Mouse (Mus musculus) hindbrain, embryonic 15.5 days (tissue): ENCODE results near the gene Olfr1513. TPM values are rescaled to one million over a fixed set of nuclear protein-coding genes. Genes with fewer than 3 reads are reported as not detected.
"Not testable (repeated sequence)": the region's sequence is repeated elsewhere in the genome, so short reads cannot be mapped to it uniquely, and the experiment has no call there.

ENCODE experiments used
- ATAC-seq: fragments of 200-750 bp; cut with Nextera tagmentation; 2 replicates; pipeline ENCODE4 v1.8.0; 2017; ENCODE audit warnings: low read depth, moderate number of reproducible peaks, moderate TSS enrichment; ENCODE audit not compliant: low FRiP score
- H3K27ac ChIP-seq: fragments of 300-500 bp; sonication (generic); replicated peaks from 2 replicates; pipeline ENCODE4 v1.5.1; 2015; ENCODE audit warnings: mild to moderate bottlenecking, inconsistent platforms
- H3K27me3 ChIP-seq: fragments of 300-500 bp; sonication (generic); 2 replicates; pipeline ENCODE4 v1.6.1; 2015; ENCODE audit warnings: control low read depth, inconsistent platforms
- H3K36me3 ChIP-seq: fragments of 300-500 bp; sonication (generic); 2 replicates; pipeline ENCODE4 v1.6.1; 2015; ENCODE audit warnings: control low read depth, inconsistent platforms
- H3K4me1 ChIP-seq: fragments of 300-500 bp; sonication (generic); replicated peaks from 2 replicates; pipeline ENCODE4 v1.6.1; 2015; ENCODE audit warnings: control low read depth, inconsistent platforms
- H3K4me2 ChIP-seq: fragments of 300-500 bp; sonication (generic); 2 replicates; pipeline ENCODE4 v1.6.1; 2015; ENCODE audit warnings: moderate library complexity, mild to moderate bottlenecking, inconsistent platforms
- H3K4me3 ChIP-seq: fragments of 300-500 bp; sonication (generic); 2 replicates; pipeline ENCODE4 v1.5.1; 2015; ENCODE audit warnings: mild to moderate bottlenecking, inconsistent platforms
- H3K9ac ChIP-seq: fragments of 300-500 bp; sonication (generic); 2 replicates; pipeline ENCODE4 v1.6.1; 2015; ENCODE audit warnings: inconsistent platforms
- H3K9me3 ChIP-seq: fragments of 300-500 bp; sonication (generic); 2 replicates; pipeline ENCODE4 v1.6.1; 2016; ENCODE audit warnings: control low read depth, inconsistent platforms
- WGBS: fragments of 180-500 bp; shearing (Covaris S2); methylation state at CpG from one replicate; pipeline ENCODE4 v1.1.7; 2015; 5-methylcytosine and 5-hydroxymethylcytosine counted together
- polyA plus RNA-seq: library from polyadenylated mRNA; unstranded; fragments of >200 nt; fragmentation: Nextera tagmentation; extraction: Ambion mirVana; gene quantifications from 2 replicates; pipeline ENCODE4 v1.2.1, GENCODE M21; 2015

The Olfr1513 gene
- not detected in 2 replicates for polyA plus RNA-seq

DNA sequence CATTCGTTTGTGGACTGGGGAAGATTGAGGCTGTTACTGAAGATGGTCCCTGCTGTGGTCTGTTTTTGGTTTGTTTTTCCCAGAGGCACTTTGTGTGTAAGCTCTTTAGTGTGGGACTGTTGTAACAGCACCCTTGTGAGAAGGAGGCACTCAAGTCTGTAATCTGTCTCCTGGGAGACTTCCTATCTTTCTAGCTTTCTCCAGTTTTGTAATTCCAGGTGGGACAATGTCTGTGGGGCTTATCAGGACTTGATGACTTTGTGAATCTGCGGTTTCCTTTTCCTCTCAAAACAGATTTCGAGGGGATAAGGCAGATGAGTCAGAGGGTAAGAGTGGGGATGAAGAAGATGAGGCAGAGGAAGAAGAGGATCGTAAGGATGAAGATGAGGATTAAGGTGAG is at the start of gene Olfr1513:
Gene Olfr1513 (minus strand): TSS at position 101 of the 400 bp plus-strand sequence.
- 79% methylated on average over 4 of the region's 4 CpGs for WGBS
- Histone ChIP-seq H3K27me3 (no peaks in the 10 kb centered on the region), H3K4me1 (no peaks in the 10 kb centered on the region), H3K9me3 (no peaks in the 10 kb centered on the region), H3K9ac (no peak within 1 kb of the TSS), H3K36me3 (no peaks in the 10 kb centered on the region), H3K4me3 (no peak within 1 kb of the TSS), H3K4me2 (no peak within 1 kb of the TSS), H3K27ac (no peak within 1 kb of the TSS)
- no peak for ATAC-seq

DNA sequence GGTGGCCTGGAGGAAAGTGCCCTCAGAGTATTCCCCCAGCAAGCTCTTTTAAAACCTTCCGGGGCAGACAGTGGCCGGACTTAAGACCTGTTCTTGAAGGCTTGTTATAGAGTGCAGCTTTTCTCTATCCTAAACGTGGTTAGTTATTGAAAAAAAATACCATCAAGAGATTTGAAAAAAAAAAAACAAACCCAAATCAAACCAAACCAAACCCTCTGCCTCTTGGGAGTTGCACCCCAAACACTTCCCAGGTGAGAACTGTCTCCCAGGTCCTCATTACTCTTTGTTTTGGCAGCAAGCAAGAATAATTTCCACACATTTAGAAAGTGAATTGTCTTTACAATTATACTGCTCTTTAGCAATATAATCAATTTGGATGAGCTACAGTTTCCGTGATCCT is 41.1 kb upstream of the Olfr1513 start, which contains the start of gene Olfr1511:
Gene Olfr1511 (minus strand): TSS at position 101 of the 400 bp plus-strand sequence.
- Histone ChIP-seq H3K9me3 (no peaks in the 10 kb centered on the region), H3K4me2 (no peak within 1 kb of the TSS), H3K27me3 (no peaks in the 10 kb centered on the region), H3K9ac (no peak within 1 kb of the TSS), H3K27ac (no peak within 1 kb of the TSS), H3K36me3 (no peaks in the 10 kb centered on the region), H3K4me3 (no peak within 1 kb of the TSS), H3K4me1 (no peaks in the 10 kb centered on the region)
- WGBS, result 89% methylated on average over 4 of the region's 4 CpGs
- no peak for ATAC-seq

DNA sequence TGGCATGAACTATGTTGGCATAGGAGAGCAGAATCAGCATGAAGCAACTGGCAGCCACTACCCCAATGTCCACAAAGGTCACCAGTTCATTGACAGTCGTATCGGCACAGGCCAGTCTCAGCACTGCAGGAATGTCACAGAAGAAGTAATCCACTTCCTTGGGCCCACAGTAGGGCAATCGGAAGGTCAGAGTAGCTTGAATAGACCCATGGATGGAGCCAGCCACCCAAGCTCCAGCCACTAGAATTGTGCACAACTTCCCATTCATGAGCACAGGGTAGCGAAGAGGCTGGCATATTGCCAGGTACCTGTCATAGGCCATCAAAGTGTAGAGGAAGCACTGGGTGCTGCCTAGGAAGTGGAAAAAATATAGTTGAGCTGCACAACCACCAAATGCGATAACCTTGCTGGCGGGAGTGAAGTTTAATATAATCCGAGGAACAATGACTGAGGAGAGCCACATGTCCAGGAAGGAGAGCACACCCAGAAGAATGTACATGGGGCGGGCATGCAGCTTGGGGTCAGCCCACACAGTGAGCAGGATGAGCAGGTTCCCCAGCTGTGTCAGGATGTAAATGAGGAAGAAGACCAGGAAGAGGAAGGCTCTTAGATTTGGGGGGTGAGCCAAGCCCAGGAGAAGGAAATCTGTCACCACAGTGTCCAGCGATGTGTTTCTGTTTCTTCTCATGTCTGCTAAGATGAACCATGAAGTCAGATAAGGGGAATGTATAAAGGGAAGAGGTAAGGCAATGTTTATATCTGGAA is 34.1 kb upstream of the Olfr1513 start:
- not testable (repeated sequence) for H3K36me3 ChIP-seq, H3K4me1 ChIP-seq, H3K9ac ChIP-seq, ATAC-seq, H3K9me3 ChIP-seq, H3K4me2 ChIP-seq, H3K27ac ChIP-seq, H3K4me3 ChIP-seq, H3K27me3 ChIP-seq
- 89% methylated on average over 9 of the region's 9 CpGs for WGBS

DNA sequence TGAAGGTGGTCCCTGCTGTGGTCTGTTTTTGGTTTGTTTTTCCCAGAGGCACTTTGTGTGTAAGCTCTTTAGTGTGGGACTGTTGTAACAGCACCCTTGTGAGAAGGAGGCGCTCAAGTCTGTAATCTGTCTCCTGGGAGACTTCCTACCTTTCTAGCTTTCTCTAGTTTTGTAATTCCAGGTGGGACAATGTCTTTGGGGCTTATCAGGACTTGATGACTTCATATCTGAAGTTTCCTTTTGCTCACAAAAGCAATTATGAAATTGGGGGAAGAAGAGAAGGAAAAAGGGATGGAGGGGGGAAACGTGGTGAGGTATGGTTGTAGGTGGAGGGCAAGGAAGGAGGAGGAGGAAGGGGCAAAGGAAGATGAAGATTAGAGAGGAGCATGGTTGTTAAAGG is 22.9 kb upstream of the Olfr1513 start, which contains the start of gene Olfr1512:
Gene Olfr1512 (minus strand): TSS at position 101 of the 400 bp plus-strand sequence.
- no peaks in the 10 kb centered on the region for H3K27me3 ChIP-seq
- no peak within 1 kb of the TSS for H3K4me3 ChIP-seq
- no peaks in the 10 kb centered on the region for H3K36me3 ChIP-seq
- WGBS, result 81% methylated on average over 2 of the region's 2 CpGs
- no peak within 1 kb of the TSS for H3K27ac ChIP-seq
- no peak within 1 kb of the TSS for H3K9ac ChIP-seq
- ATAC-seq, result no peak
- H3K9me3 ChIP-seq, result no peaks in the 10 kb centered on the region
- H3K4me2 ChIP-seq, result no peak within 1 kb of the TSS
- no peaks in the 10 kb centered on the region for H3K4me1 ChIP-seq

DNA sequence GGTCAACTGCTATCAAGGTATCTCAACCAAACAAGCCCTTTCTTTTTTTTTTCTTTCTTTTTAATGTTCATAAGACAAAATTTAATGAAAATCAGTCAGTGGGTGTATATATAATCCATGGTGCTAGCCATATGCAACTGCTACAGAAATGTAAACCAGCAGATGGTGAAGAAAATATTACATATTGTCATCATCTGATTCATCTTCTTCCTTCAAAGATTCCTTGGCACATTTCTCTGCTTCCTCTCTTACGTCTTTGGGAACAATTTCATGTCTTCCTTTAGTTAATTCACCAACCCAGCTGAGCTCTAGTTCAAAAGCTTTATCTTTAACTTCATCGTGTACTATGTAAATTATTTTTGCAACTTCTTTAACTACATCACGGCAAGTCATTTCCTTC is 12.5 kb upstream of the Olfr1513 start:
- WGBS, result 93% methylated on average over 3 of the region's 3 CpGs
- H3K9ac ChIP-seq, result no peak overlapping the region
- H3K4me3 ChIP-seq, result no peak overlapping the region
- H3K4me2 ChIP-seq, result no peak overlapping the region
- no peaks in the 10 kb centered on the region for H3K9me3 ChIP-seq
- no peaks in the 10 kb centered on the region for H3K36me3 ChIP-seq
- no peak overlapping the region for H3K27ac ChIP-seq
- H3K4me1 ChIP-seq, result no peaks in the 10 kb centered on the region
- ATAC-seq, result no peak
- no peaks in the 10 kb centered on the region for H3K27me3 ChIP-seq

DNA sequence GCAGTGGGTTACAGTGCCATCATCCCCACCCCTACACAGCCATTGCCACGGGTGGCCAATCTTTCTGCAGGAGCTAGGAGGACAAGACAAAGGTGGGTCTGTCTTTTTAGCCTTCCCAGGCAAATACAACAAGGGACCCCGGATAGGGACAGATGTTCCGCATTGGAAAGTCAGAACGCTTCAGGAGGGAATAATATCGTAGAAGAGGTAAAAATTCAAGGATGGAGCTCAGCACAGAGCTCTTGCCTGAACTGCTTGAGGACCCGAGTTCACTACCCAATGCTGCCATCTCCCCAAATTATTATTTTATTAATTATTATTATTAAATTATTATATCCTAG is 16.7 kb downstream of the Olfr1513 start:
- Histone ChIP-seq H3K9me3 (no peaks in the 10 kb centered on the region), H3K27ac (peak overlapping the region; percentile 73), H3K36me3 (no peaks in the 10 kb centered on the region), H3K4me3 (peak overlapping the region; percentile 36), H3K4me2 (peak overlapping the region; percentile 57), H3K27me3 (no peaks in the 10 kb centered on the region), H3K4me1 (no peaks in the 10 kb centered on the region; the same call in 1 of the 2 replicates), H3K9ac (peak overlapping the region; percentile 50; the same call in 1 of the 2 replicates)
- ATAC-seq, result peak; percentile 11; the same call in 1 of the 2 replicates
- WGBS, result 74% methylated on average over 6 of the region's 6 CpGs

DNA sequence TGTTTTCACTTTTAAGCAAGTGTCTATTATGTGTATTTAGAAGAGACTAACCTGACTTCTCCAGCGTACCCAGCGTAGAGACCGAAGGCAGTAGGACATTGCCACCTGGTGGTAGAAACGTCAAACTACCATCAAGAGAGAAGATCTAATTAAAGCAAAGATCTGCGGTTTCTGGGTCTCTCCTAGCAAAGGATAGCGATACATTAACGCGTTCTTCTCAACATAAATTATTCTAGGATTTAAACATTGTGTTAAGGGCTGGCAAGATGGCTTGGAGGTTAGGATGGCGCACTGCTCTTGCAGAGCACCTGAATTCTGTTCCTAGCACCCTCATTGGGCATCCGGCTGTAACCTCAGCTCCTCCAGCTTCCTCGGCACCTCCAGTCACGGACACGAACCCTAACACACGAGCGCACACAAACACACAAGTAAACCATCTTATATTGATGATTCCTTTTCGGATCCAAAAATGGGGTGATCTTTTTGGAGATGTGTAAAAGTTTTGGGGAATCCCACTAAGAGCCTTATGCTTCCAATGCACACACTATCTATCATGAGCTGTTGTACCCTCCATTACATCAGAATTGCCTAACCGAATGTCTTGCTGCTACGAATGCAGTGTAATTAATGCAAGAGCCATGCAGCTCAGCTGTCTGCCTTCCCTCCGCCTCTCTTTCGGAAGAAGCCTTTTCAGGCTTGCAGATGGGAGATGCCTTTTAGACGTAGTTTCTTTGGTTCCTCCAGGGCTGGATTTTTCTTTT is 17.3 kb downstream of the Olfr1513 start:
- peak overlapping the region; percentile 36 for H3K4me3 ChIP-seq
- peak overlapping the region; percentile 73 for H3K27ac ChIP-seq
- peak overlapping the region; percentile 57 for H3K4me2 ChIP-seq
- no peaks in the 10 kb centered on the region; the same call in 1 of the 2 replicates for H3K4me1 ChIP-seq
- no peaks in the 10 kb centered on the region for H3K27me3 ChIP-seq
- H3K36me3 ChIP-seq, result no peaks in the 10 kb centered on the region
- ATAC-seq, result peak; percentile 85
- peak overlapping the region; percentile 50 for H3K9ac ChIP-seq
- no peaks in the 10 kb centered on the region for H3K9me3 ChIP-seq
- WGBS, result 23% methylated on average over 21 of the region's 21 CpGs

DNA sequence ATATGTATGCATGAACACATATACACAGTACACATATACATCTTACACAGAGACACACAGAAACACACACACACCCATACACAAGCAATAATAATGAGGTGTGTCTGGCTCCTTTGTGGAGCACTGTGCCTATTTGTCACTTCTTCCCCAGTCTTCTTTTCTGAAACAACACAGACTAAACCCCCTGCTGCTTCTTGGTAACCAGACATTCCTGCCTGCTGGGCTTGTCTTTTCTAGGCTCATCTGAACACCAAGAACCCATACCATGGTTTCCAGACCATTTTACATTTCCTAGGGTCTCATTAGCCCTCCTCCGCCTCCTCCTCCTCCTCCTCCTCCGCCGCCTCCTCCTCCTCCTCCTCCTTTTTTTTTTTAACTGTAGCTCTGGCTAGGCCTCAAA is 24.0 kb downstream of the Olfr1513 start:
- H3K27ac ChIP-seq, result 0 out of 2 replicates have a peak overlapping the region, but pooled peaks have one; percentile 11
- no peaks in the 10 kb centered on the region for H3K36me3 ChIP-seq
- H3K9ac ChIP-seq, result no peak overlapping the region
- WGBS, result 33% methylated on average over 1 of the region's 3 CpGs
- no peak overlapping the region for H3K4me2 ChIP-seq
- H3K4me3 ChIP-seq, result no peak overlapping the region
- ATAC-seq, result no peak
- no peaks in the 10 kb centered on the region for H3K27me3 ChIP-seq
- H3K9me3 ChIP-seq, result no peaks in the 10 kb centered on the region
- peaks cover 8% of the 10 kb centered on the region for H3K4me1 ChIP-seq

DNA sequence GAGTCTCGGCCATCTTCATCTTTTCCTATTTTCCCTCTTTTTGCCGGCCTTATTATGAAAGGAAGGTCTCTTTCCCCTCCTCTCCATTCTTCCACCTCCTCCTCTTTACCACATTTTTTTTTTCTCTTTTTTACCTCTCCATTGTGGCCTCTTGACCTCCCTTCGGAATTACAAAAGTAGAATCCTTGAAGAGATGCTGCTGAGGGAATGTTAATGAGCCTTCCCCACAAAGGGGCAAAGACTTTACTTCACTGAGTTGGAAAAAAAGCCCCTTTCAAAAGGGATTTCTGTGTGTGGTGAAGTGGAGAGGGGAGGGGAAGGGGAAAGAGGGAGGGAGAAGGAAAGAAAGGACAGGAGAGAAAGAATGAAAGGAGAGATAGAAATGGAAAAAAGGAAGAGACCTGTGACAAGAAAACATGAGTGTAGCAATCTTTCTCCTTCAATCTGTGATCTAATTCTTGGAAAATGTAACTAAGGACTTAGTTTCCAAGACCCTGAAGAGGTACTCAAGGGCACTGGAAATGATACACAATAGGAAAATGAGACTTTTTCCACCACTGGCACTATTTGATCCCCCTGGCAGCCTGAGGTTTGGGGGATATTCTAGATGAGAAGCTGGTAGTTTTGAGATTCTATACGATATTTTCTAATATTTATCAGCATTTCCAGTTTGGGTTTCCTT is 25.0 kb downstream of the Olfr1513 start:
- Histone ChIP-seq H3K27ac (peak overlapping the region; percentile 51), H3K36me3 (no peaks in the 10 kb centered on the region), H3K4me1 (peaks cover 13% of the 10 kb centered on the region), H3K9me3 (no peaks in the 10 kb centered on the region), H3K4me3 (no peak overlapping the region), H3K4me2 (no peak overlapping the region), H3K9ac (no peak overlapping the region), H3K27me3 (no peaks in the 10 kb centered on the region)
- ATAC-seq, result no peak
- 10% methylated on average over 4 of the region's 4 CpGs for WGBS

DNA sequence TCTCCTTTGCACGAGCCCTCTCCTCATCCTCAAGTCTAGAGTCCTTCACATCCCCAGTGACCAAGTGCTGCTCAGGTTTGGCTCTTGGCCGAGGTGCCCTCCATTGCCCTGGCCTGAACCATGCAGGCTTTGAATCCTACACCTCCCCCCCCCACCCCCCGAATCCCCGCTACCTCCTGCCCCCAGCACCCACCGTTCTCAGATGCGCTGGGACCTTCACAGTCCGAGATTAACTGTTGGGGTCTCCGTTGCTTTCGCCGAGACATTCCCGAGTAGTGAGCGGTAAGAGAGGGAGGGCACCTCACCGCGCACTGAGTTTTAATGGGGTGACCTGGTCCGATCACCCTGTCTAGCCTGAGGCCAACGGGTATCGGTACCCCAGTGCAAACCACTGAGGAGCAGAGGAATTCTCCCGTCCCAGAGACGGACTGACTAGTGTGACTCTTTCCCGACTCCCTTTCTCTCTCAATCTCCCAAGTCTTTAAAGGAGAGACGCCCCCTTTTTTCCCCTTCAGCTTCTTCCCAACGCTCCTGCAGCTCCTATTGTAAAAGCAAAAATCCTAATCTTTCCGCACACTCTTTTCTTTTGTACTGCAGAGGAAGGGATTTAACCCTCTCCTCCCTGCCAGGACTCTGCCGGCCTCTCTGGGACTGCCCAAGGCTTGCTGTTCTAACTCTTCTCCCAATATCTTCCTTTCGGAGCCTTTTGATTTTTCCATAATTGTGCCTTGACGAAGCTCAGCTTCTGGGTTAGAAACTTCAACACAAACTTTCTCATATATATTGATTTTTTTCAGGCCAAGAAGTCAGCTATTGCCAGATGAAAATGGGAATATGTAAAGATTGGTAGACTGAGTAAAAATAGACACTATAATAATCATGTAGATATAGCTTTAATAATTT is 28.0 kb downstream of the Olfr1513 start, which contains the start of gene Sall2:
Gene Sall2 (minus strand): TSS at position 853 of the 903 bp plus-strand sequence.
- H3K27me3 ChIP-seq, result no peaks in the 10 kb centered on the region
- ATAC-seq, result peak; percentile 77

DNA sequence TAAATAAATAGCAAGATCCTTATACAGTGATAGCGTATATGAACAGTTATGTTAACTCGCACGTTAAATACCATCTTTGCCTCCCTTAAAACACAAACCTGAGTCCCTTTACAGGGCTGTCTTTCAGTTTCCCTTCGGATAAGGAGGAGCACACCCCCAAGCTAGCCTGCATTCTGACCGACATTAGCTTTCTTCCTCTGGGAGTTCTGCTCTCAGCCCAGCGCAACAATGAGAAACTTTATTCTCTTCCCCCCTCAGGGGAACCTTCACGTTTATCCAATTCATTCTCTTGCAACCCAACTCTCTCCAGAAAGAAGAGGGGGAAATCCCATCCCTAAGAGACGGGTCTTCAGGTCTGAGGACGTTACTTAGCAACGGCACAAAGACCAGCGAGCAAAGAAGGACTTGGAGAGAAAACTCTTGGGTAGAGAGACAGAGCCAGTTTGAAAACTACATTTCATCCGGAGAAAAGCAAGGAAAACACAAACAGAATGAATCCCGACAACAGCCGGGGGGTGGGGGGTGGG is 28.8 kb downstream of the Olfr1513 start:
- H3K9ac ChIP-seq, result peak overlapping the region; percentile 49
- H3K27ac ChIP-seq, result peak overlapping the region; percentile 77
- no peaks in the 10 kb centered on the region for H3K27me3 ChIP-seq
- H3K4me1 ChIP-seq, result peaks cover 13% of the 10 kb centered on the region
- H3K4me2 ChIP-seq, result peak overlapping the region; percentile 88
- H3K9me3 ChIP-seq, result no peaks in the 10 kb centered on the region
- peak; percentile 68 for ATAC-seq
- H3K4me3 ChIP-seq, result peak overlapping the region; percentile 43
- H3K36me3 ChIP-seq, result no peaks in the 10 kb centered on the region
- under 1% methylated on average over 14 of the region's 14 CpGs for WGBS

More for the DNA sequence above, 28.0 kb downstream of the Olfr1513 start, which contains the start of gene Sall2:
- Histone ChIP-seq H3K4me2 (peak within 1 kb of the TSS; percentile 88), H3K27ac (peak within 1 kb of the TSS; percentile 77), H3K4me1 (peaks cover 13% of the 10 kb centered on the region), H3K9ac (peak within 1 kb of the TSS; percentile 49), H3K36me3 (no peaks in the 10 kb centered on the region), H3K9me3 (no peaks in the 10 kb centered on the region), H3K4me3 (peak within 1 kb of the TSS; percentile 43)
- under 1% methylated on average over 26 of the region's 26 CpGs for WGBS
